Mouse (Mus musculus): Measurements from ENCODE around the gene Carns1. TPM values are rescaled to one million over a fixed set of nuclear protein-coding genes. Genes with fewer than 3 reads are reported as not detected.

Gene Carns1
- 69.3 TPM for total RNA-seq (2023)

DNA sequence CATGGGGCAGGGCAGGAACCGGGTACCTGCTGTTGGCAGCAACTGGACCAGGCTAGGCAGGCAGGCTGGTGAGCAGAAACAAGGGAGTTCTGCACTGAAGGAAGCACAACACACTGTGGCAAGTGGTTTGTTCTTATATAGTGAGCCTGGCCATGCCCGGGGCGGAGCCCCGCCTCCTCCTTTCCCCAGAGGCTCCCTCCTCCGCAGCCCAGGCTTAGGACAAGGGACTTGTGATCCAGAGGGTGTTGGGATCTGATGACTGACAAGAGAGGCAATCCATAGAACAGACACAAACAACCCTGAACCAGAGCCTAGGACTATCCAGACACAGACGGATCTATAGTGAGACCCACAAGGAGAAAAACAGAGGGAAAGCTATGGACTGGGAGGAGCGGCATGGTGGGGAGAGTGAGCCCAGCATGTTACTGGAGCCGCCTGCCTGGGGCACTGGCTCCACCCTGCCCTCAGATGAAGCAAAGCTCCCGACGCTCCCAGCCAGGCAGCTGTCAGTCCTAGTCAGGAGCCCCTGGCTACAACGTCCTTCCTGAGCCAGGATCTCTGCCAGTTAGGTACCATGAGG, at the start of gene Carns1:
Gene Carns1, minus strand, starts transcription at position 112 of the 580 bp plus-strand sequence.

GRCm38 (mm10) chr19:4214071-4214770, 38.9 kb upstream of the Carns1 start, which contains the start of the genes Clcf1 and AC109138.7:
TSS of gene Clcf1 (plus strand) at chr19:4214238.
TSS of gene AC109138.7 (plus strand) at chr19:4214357.

GRCm38 (mm10) chr19:4201291-4201909, 26.1 kb upstream of the Carns1 start, which contains the start of gene Rad9a:
TSS of gene Rad9a (minus strand) at chr19:4201662.

GRCm38 (mm10) chr19:4191528-4192250, 16.4 kb upstream of the Carns1 start, which contains the start of gene Ppp1ca:
TSS of gene Ppp1ca (plus strand) at chr19:4192065.

DNA sequence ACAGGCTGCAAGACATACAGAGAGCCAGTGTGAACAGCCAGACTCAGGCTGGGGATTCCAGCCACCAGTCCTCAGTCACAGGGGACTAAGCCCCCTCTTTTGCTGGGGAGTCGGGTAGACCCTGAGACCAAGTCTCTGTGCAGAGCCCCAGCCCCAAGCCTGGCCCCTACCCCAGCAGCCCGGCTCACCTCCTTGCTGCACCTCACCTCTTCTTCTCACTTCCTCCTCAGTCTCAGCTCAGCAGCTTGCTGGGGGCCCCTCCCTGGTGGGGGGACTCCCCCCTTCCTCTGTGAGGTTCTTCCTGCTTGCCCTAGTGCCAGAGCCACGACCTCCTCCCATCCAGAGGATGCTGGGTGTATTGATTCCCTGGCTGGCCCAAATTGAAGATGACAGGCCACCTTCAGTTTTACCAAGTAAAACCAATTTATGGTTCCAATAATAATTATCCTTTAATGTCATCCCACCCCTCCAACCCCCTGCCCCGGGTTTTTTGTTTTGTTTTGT, 15.6 kb upstream of the Carns1 start, which contains the start of gene Tbc1d10c:
Gene Tbc1d10c, minus strand, starts transcription at position 454 of the 504 bp plus-strand sequence.

GRCm38 (mm10) chr19:4162646-4163542, 12.4 kb downstream of the Carns1 start, which contains the start of gene Rps6kb2:
TSS of gene Rps6kb2 (minus strand) at chr19:4163354.

DNA sequence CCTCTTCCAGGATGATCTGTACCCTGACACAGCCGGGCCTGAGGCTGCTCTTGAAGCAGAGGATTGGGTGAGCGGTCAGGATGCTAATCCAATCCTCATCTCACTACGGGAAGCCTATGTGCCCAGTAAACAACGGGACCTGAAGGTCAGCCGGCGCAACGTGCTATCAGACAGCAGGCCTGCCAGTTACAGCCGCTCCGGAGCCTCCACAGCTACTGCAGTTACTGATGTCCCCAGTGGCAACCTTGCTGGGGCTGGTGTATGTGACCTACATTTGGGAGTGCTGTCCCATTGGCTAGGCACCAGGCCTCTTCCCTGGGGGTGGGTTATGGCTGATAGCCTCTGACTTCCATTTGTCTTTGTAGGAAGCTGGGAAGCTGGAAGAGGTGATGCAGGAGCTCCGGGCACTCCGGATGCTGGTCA, 22.0 kb downstream of the Carns1 start, which contains the start of gene Ptprcap:
Gene Ptprcap, plus strand, starts transcription at position 373 of the 423 bp plus-strand sequence.

DNA sequence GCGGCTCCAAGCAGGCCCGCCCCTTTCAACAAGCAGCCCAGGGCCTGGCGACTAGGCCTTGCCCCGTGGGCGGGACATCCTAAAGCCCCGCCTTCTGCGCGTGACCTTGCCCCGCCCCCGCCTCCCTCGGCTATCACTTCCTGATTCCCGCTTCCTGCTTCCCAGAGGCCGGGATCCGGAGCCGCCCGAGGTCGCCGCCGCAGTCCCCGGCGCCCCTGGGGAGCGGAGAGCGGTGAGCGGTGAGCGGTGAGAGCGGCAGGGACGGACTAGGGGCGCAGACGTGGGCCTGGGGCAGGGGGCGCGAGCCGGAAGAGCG, 26.8 kb downstream of the Carns1 start, which contains the start of gene Coro1b:
Gene Coro1b, plus strand, starts transcription at position 129 of the 316 bp plus-strand sequence.

GRCm38 (mm10) chr19:4143759-4144268, 31.5 kb downstream of the Carns1 start, which contains the start of gene Cabp4:
TSS of gene Cabp4 (minus strand) at chr19:4144033.

GRCm38 (mm10) chr19:4139446-4139845, 35.8 kb downstream of the Carns1 start, which contains the start of gene Gpr152:
TSS of gene Gpr152 (plus strand) at chr19:4139787.

DNA sequence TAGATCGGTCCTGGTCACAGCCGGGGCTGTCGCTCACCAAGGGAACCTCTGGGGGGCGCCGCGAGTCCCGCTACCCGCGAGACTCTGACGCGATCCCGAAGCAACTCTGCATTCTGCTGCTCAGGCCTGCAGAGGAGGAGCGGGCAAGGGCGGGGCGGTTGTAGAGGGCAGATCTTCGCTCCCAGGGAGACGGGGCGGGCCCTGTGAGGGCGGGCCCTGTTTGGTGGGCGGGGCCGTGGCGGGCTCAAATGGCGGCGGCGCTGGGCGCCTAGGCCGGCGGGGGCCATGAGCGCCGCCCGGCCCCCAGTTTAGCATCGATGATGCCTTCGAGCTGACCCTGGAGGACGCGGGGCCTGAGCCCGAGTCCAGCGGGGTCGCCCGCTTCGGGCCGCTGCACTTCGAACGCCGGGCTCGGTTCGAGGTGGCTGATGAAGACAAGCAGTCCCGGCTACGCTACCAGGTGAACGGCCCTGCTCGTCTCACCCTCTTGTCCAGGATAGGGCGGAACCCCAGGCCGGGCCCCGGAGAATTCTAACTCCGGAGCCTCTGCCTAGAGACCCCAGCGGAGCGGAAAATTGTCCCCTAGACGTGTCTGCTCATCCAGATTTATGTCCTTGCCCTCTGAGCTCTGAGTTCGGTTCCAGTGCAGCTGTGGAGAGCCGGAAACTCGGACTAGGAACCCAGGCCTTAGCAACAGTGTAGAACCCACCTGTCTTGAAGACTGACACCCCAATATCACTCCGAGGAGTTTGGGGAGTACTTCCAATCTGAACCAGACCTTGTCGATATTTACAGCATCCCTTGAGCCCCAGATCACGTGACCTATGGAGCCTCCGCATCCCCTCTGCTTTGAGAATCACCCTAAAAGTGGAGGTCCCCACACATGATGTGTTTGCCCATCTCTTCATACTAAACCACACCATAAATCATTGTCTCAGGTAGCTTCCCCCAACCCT, 49.3 kb downstream of the Carns1 start, which contains the start of gene Aip:
Gene Aip, minus strand, starts transcription at position 118 of the 956 bp plus-strand sequence.

Other genes starting within 250 kb of the Carns1 start
- 0.86 TPM for gene Aldh3b1, start 245.7 kb downstream of the Carns1 start, total RNA-seq (2023)
- 27.8 TPM for gene Unc93b1, start 240.3 kb downstream of the Carns1 start, total RNA-seq (2023)
- gene Aldh3b3, start 216.8 kb downstream of the Carns1 start, total RNA-seq (2023): not detected
- not detected for gene Aldh3b2, start 203.2 kb downstream of the Carns1 start, total RNA-seq (2023)
- gene Acy3, start 188.9 kb downstream of the Carns1 start, total RNA-seq (2023): not detected
- not detected for gene Tbx10, start 182.7 kb downstream of the Carns1 start, total RNA-seq (2023)
- gene Nudt8, start 174.9 kb downstream of the Carns1 start, total RNA-seq (2023): 9.0 TPM
- gene Gm49405, start 174.9 kb downstream of the Carns1 start, total RNA-seq (2023): 1.7 TPM
- gene Doc2g, start 172.2 kb downstream of the Carns1 start, total RNA-seq (2023): 3.0 TPM
- gene Ndufv1, start 162.7 kb downstream of the Carns1 start, total RNA-seq (2023): 85.1 TPM
- gene Gstp1, start 137.5 kb downstream of the Carns1 start, total RNA-seq (2023): 196 TPM
- 21.0 TPM for gene Gstp2, start 129.5 kb downstream of the Carns1 start, total RNA-seq (2023)
- gene Gstp3, start 115.9 kb downstream of the Carns1 start, total RNA-seq (2023): 32.9 TPM
- not detected for gene Cabp2, start 93.9 kb downstream of the Carns1 start, total RNA-seq (2023)
- gene Cdk2ap2, start 78.3 kb downstream of the Carns1 start, total RNA-seq (2023): 186 TPM
- 314 TPM for gene Pitpnm1, start 75.5 kb downstream of the Carns1 start, total RNA-seq (2023)
- gene Aip, start 49.6 kb downstream of the Carns1 start, total RNA-seq (2023): 151 TPM
- 0.80 TPM for gene Gpr152, start 35.7 kb downstream of the Carns1 start, total RNA-seq (2023)
- 1.1 TPM for gene Cabp4, start 31.4 kb downstream of the Carns1 start, total RNA-seq (2023)
- gene Coro1b, start 26.9 kb downstream of the Carns1 start, total RNA-seq (2023): 129 TPM
- 260 TPM for gene Ptprcap, start 21.9 kb downstream of the Carns1 start, total RNA-seq (2023)
- gene Rps6kb2, start 12.1 kb downstream of the Carns1 start, total RNA-seq (2023): 35.8 TPM
- 305 TPM for gene Tbc1d10c, start 15.8 kb upstream of the Carns1 start, total RNA-seq (2023)
- 351 TPM for gene Ppp1ca, start 16.6 kb upstream of the Carns1 start, total RNA-seq (2023)
- 45.2 TPM for gene Rad9a, start 26.2 kb upstream of the Carns1 start, total RNA-seq (2023)
- gene Clcf1, start 38.8 kb upstream of the Carns1 start, total RNA-seq (2023): 143 TPM
- gene AC109138.7, start 38.9 kb upstream of the Carns1 start, total RNA-seq (2023): not detected
- gene Pold4, start 56.4 kb upstream of the Carns1 start, total RNA-seq (2023): 66.6 TPM
- gene Ssh3, start 93.7 kb upstream of the Carns1 start, total RNA-seq (2023): 18.6 TPM
- gene Ankrd13d, start 107.7 kb upstream of the Carns1 start, total RNA-seq (2023): 20.5 TPM
- 338 TPM for gene Grk2, start 130.7 kb upstream of the Carns1 start, total RNA-seq (2023)
- 153 TPM for gene Kdm2a, start 222.8 kb upstream of the Carns1 start, total RNA-seq (2023)

Measured in CD4-positive naive resting alpha-beta T cell, adult 57 days (primary cell).